Mouse (Mus musculus) thymus, adult 18-20 months (tissue): ENCODE data around the gene Cd163l1.

Experiments used
- DNase-seq, 2 experiments: peaks; one replicate each; pipeline ENCODE4 v3.0.0; 2022; ENCODE audit warnings: mixed read lengths in 2 of 2

Gene Cd163l1

DNA sequence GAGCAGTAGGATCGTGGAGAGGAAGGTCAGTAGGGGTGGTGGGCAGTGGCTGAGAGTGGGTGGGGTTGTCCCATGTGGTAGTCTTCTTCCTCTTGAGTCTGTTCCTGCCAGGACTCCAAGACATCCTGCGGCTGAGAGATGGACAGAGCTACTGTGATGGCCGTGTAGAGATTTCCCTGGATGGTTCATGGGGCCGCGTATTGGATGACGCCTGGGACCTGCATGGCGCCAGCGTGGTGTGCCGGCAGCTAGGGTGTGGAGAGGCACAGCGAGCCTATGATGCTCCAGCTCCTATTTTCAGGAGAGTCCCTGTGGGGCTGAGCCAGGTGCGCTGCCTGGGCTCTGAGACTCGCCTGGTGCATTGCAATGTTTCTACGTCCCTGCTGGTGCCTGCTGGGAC lies 6.1 kb downstream of the Cd163l1 start:
- DNase-seq: no peak

DNA sequence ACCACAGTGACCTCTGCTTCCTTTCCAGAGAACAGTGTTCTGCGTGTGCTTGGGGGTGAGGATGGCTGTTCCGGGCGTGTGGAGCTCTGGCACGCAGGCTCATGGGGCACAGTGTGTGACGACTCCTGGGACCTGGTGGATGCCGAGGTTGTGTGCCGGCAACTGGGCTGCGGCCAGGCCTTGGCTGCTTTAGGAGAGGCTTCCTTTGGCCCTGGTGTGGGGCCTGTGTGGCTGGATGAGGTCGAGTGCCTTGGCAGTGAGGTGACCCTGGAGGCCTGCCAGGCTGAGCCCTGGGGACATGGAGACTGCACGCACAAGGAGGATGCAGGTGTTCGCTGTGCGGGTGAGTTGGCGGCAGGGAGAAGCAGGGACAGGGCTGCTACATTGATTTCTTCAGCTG lies 10.4 kb downstream of the Cd163l1 start:
- DNase-seq: no peak

GRCm38 (mm10) chr7:140231026-140231425 lies 13.0 kb downstream of the Cd163l1 start:
- DNase-seq: no peak

GRCm38 (mm10) chr7:140233696-140234095 lies 15.6 kb downstream of the Cd163l1 start:
- no peak for DNase-seq

GRCm38 (mm10) chr7:140247216-140247615 lies 29.1 kb downstream of the Cd163l1 start, which contains the start of gene 5830411N06Rik:
Gene 5830411N06Rik, plus strand, starts transcription at chr7:140247284.
- DNase-seq: no peak

GRCm38 (mm10) chr7:140253780-140254299 lies 35.8 kb downstream of the Cd163l1 start:
- no peak for DNase-seq
